ENCODE assay signal across 8 mouse cellular contexts in the genomic region with DNA sequence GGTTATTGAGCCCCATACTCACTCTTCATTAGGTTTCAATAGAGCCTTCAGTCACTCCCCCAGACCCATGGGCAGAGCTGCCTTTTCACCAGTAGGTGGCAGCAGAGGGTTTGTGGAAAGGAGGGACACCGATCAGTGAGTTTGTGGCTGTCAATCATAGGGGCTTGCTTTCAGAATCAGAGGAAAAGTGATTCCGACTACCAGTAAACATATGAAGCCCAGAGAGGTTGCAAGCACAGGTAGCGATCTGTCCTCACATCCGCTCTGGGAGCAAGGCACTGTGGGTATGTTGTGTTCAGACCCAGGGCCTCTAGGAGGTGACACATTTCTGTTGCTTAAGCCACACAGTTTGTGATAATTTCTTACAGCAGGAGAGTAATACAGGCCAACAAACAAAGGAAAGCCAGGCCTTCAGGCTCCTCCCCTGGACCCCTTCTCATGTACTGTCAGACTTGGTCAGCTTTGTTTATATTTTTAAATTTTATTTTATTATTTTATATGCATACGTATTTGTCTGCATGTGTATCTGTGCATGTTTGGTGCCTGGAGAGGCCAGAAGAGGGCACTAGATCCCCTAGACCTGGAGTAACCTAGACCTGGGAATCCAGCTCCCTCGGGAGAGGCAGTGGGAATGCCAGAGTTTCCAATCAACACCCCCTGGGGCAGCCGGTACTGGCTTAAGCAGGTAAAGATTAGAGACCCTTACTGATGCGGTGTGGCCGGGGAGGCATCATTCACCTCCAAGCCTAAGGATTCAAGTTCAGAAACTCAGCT. TPM values are rescaled to one million over a fixed set of nuclear protein-coding genes. Genes with fewer than 3 reads are reported as not detected.
DNase-seq lines count a peak whose midpoint lies in the region; ATAC-seq and TF ChIP-seq lines count a peak whose summit lies in the region.

No protein-coding gene starts in this region.

- peak; percentile 75 for DNase-seq in CD4-positive helper T cell, adult 2 months (ENCODE audit: low read depth, low spot score)
- peak; percentile 73 to 80 for DNase-seq in adrenal gland, postnatal 36 days
- DNase-seq in embryonic facial prominence, embryonic 14.5 days (ENCODE audit: low spot score): peak; percentile 90
- DNase-seq in spleen, postnatal 36 days (ENCODE audit: low spot score in 2 of 2): peak; percentile 57 to 67

- H3K36me3 ChIP-seq in embryonic facial prominence, embryonic 14.5 days (ENCODE audit: control insufficient read depth, insufficient read depth, low read length): no peaks in the 10 kb centered on the region
- H3K36me3 ChIP-seq in heart, embryonic 11.5 days (ENCODE audit: control insufficient read depth, insufficient read depth, low read length): no peaks in the 10 kb centered on the region
- H3K36me3 ChIP-seq in kidney, embryonic 15.5 days: no peaks in the 10 kb centered on the region
- H3K36me3 ChIP-seq in liver, embryonic 12.5 days: no peaks in the 10 kb centered on the region; the same call in 1 of the 2 replicates
- no peaks in the 10 kb centered on the region for H3K36me3 ChIP-seq in myocyte (ENCODE audit: control insufficient read depth, insufficient read depth)

- no peak overlapping the region for H3K9ac ChIP-seq in embryonic facial prominence, embryonic 14.5 days (ENCODE audit: low read depth, low read length)
- H3K9ac ChIP-seq in heart, embryonic 11.5 days (ENCODE audit: low read depth, low read length): peak overlapping the region; percentile 61; the same call in 1 of the 2 replicates
- no peak overlapping the region for H3K9ac ChIP-seq in kidney, embryonic 15.5 days
- no peak overlapping the region for H3K9ac ChIP-seq in liver, embryonic 12.5 days

- H3K4me3 ChIP-seq in embryonic facial prominence, embryonic 14.5 days (ENCODE audit: low read depth, low read length): peak overlapping the region; percentile 17
- H3K4me3 ChIP-seq in heart, embryonic 11.5 days (ENCODE audit: low read depth, low read length): peak overlapping the region; percentile 36
- peak overlapping the region; percentile 41 for H3K4me3 ChIP-seq in kidney, embryonic 15.5 days (replicated peaks)
- peak overlapping the region; percentile 24; the same call in 1 of the 2 replicates for H3K4me3 ChIP-seq in liver, embryonic 12.5 days
- H3K4me3 ChIP-seq in myocyte: no peak overlapping the region

- H3K9me3 ChIP-seq in embryonic facial prominence, embryonic 14.5 days (ENCODE audit: control insufficient read depth, low read length): no peaks in the 10 kb centered on the region
- no peaks in the 10 kb centered on the region for H3K9me3 ChIP-seq in heart, embryonic 11.5 days (replicated peaks; ENCODE audit: control insufficient read depth, low read length)
- no peaks in the 10 kb centered on the region for H3K9me3 ChIP-seq in kidney, embryonic 15.5 days (replicated peaks)
- H3K9me3 ChIP-seq in liver, embryonic 12.5 days (replicated peaks): no peaks in the 10 kb centered on the region

- no peaks in the 10 kb centered on the region for H3K4me1 ChIP-seq in embryonic facial prominence, embryonic 14.5 days (ENCODE audit: control insufficient read depth, insufficient read depth, low read length)
- peaks cover 11% of the 10 kb centered on the region; the same call in 1 of the 2 replicates for H3K4me1 ChIP-seq in heart, embryonic 11.5 days (ENCODE audit: control insufficient read depth, insufficient read depth, low read length)
- peaks cover 16% of the 10 kb centered on the region for H3K4me1 ChIP-seq in kidney, embryonic 15.5 days
- 0 out of 2 replicates have a peak, but pooled peaks cover 6% of the 10 kb centered on the region for H3K4me1 ChIP-seq in liver, embryonic 12.5 days

- H3K79me2 ChIP-seq in myocyte (ENCODE audit: control insufficient read depth, insufficient read depth): no peaks in the 10 kb centered on the region

- H3K27me3 ChIP-seq in embryonic facial prominence, embryonic 14.5 days (replicated peaks; ENCODE audit: control insufficient read depth, insufficient read depth, low read length): no peaks in the 10 kb centered on the region
- H3K27me3 ChIP-seq in heart, embryonic 11.5 days (ENCODE audit: control insufficient read depth, insufficient read depth, low read length): no peaks in the 10 kb centered on the region
- H3K27me3 ChIP-seq in kidney, embryonic 15.5 days: no peaks in the 10 kb centered on the region
- no peaks in the 10 kb centered on the region for H3K27me3 ChIP-seq in liver, embryonic 12.5 days (replicated peaks)
- peaks cover 4% of the 10 kb centered on the region for H3K27me3 ChIP-seq in myocyte (ENCODE audit: control insufficient read depth, insufficient read depth, insufficient read length)

- H3K4me2 ChIP-seq in embryonic facial prominence, embryonic 14.5 days (ENCODE audit: low read depth, low read length): peak overlapping the region; percentile 42
- peak overlapping the region; percentile 63 for H3K4me2 ChIP-seq in heart, embryonic 11.5 days
- peak overlapping the region; percentile 57 for H3K4me2 ChIP-seq in kidney, embryonic 15.5 days
- peak overlapping the region; percentile 59 for H3K4me2 ChIP-seq in liver, embryonic 12.5 days
- peak overlapping the region; percentile 41 for H3K4me2 ChIP-seq in myocyte (ENCODE audit: low read depth)

- no peak for TF ChIP-seq POLR2A in myocyte (IDR thresholded peaks at IDR 0.05; ENCODE audit: insufficient read length, low read depth)

- H3ac ChIP-seq in myocyte (ENCODE audit: control insufficient read depth, insufficient read length): no peak overlapping the region

- 7% methylated on average over 9 of the region's 9 CpGs for WGBS in embryonic facial prominence, embryonic 14.5 days
- 3% methylated on average over 9 of the region's 9 CpGs for WGBS in heart, embryonic 11.5 days (ENCODE audit: insufficient replicate concordance)
- 3% methylated on average over 9 of the region's 9 CpGs for WGBS in kidney, embryonic 15.5 days
- WGBS in liver, embryonic 12.5 days (ENCODE audit: insufficient replicate concordance): 16% methylated on average over 9 of the region's 9 CpGs

- H3K27ac ChIP-seq in embryonic facial prominence, embryonic 14.5 days (replicated peaks; ENCODE audit: low read depth, low read length): no peak overlapping the region
- no peak overlapping the region for H3K27ac ChIP-seq in heart, embryonic 11.5 days (ENCODE audit: low read depth, low read length)
- H3K27ac ChIP-seq in kidney, embryonic 15.5 days: no peak overlapping the region
- H3K27ac ChIP-seq in liver, embryonic 12.5 days: no peak overlapping the region

- peak; percentile 90 for ATAC-seq in embryonic facial prominence, embryonic 14.5 days (ENCODE audit: low read depth)
- ATAC-seq in heart, embryonic 11.5 days (replicated peaks; ENCODE audit: insufficient number of reproducible peaks, low FRiP score, low TSS enrichment): peak; percentile 72
- peak; percentile 87 for ATAC-seq in kidney, embryonic 15.5 days (replicated peaks; ENCODE audit: low FRiP score)
- ATAC-seq in liver, embryonic 12.5 days: peak; percentile 65

TF ChIP-seq in myocyte, 11 proteins besides CTCF, POLR2A, EP300 and RAD21:
- TF ChIP-seq MYOD1 (IDR thresholded peaks at IDR 0.05; ENCODE audit: control insufficient read depth in 1 of 3, insufficient read length in 2 of 3, low read depth in 2 of 3) (no peak), REST (IDR thresholded peaks at IDR 0.05; ENCODE audit: insufficient read depth, insufficient read length) (no peak), POLR2AphosphoS2 (IDR thresholded peaks at IDR 0.05; ENCODE audit: insufficient read length, low read depth) (no peak), SRF (IDR thresholded peaks at IDR 0.05; ENCODE audit: control insufficient read depth, insufficient read length, low read depth) (no peak), MYOG (IDR thresholded peaks at IDR 0.05; ENCODE audit: control insufficient read depth in 1 of 3, insufficient read depth in 1 of 3, insufficient read length in 2 of 3, low read depth in 2 of 3) (no peak), CEBPB (IDR thresholded peaks at IDR 0.05; ENCODE audit: insufficient read depth, poor library complexity, severe bottlenecking) (no peak), E2F4 (IDR thresholded peaks at IDR 0.05; ENCODE audit: insufficient read depth) (no peak), TCF12 (IDR thresholded peaks at IDR 0.05; ENCODE audit: insufficient read depth, poor library complexity, severe bottlenecking) (no peak), MAX (IDR thresholded peaks at IDR 0.05; ENCODE audit: low read depth) (no peak), TCF3 (IDR thresholded peaks at IDR 0.05; ENCODE audit: insufficient read length, low read depth) (no peak), USF1 (IDR thresholded peaks at IDR 0.05; ENCODE audit: low read depth) (no peak)

RNA-seq across cellular contexts. Expression of a gene that starts 20.8 kb away (rescaled TPM):
- 10 to 100 TPM; 11.3 to 18.4 TPM for total RNA-seq in adrenal gland, postnatal 36 days (2021)
- polyA plus RNA-seq in embryonic facial prominence, embryonic 14.5 days (2014; fragmentation: Nextera tagmentation; extraction: Ambion mirVana): 38.6 and 39.4 TPM in 2 replicates
- polyA plus RNA-seq in heart, embryonic 11.5 days (2014; fragmentation: Nextera tagmentation; extraction: Ambion mirVana): 60.3 and 67.0 TPM in 2 replicates
- polyA plus RNA-seq in kidney, embryonic 15.5 days (2015; fragmentation: Nextera tagmentation; extraction: Ambion mirVana): 58.4 and 60.8 TPM in 2 replicates
- 67.9 and 73.6 TPM in 2 replicates for polyA plus RNA-seq in liver, embryonic 12.5 days (2016; fragmentation: Nextera tagmentation; extraction: Ambion mirVana)
- 17.6 TPM for polyA plus RNA-seq in myocyte (2012; fragmentation: generic; extraction: Trizol)
